Mouse (Mus musculus) cerebellum, adult 2 months (tissue): ENCODE data around the gene Col4a2. TPM values are rescaled to one million over a fixed set of nuclear protein-coding genes. Genes with fewer than 3 reads are reported as not detected.

Experiments used
- DNase-seq, 2 experiments: peaks; one replicate each; pipeline ENCODE4 v3.0.0; 2021
- H3K27ac ChIP-seq: fragments of 200-500 bp; 2 replicates; pipeline ENCODE4 v1.5.1; 2012; ENCODE audit warnings: low read length, control low read depth, inconsistent platforms; ENCODE audit not compliant: insufficient read depth
- H3K27me3 ChIP-seq: fragments of 200-500 bp; 2 replicates; pipeline ENCODE4 v1.6.1; 2012; ENCODE audit warnings: inconsistent platforms, mild to moderate bottlenecking, low read length, moderate library complexity; ENCODE audit not compliant: control insufficient read depth, insufficient read depth
- H3K4me1 ChIP-seq: fragments of 200-500 bp; 2 replicates; pipeline ENCODE4 v1.6.1; 2011; ENCODE audit warnings: low read length; ENCODE audit not compliant: control insufficient read depth, insufficient read depth
- H3K4me3 ChIP-seq: fragments of 200-500 bp; replicated peaks from 2 replicates; pipeline ENCODE3; 2011; ENCODE audit warnings: mild to moderate bottlenecking, low read depth, low read length, control low read depth; ENCODE audit not compliant: insufficient read depth
- CTCF ChIP-seq: fragments of 200-500 bp; IDR thresholded peaks from 2 replicates; pipeline ENCODE4 v1.5.1; 2011; ENCODE audit warnings: low read depth, mild to moderate bottlenecking, control low read depth, low read length, moderate library complexity, borderline replicate concordance; ENCODE audit not compliant: insufficient read depth
- POLR2A ChIP-seq: fragments of 200-500 bp; IDR thresholded peaks from 2 replicates; pipeline ENCODE4 v1.6.1; 2011; ENCODE audit warnings: low read length, control low read depth, borderline replicate concordance; ENCODE audit not compliant: insufficient read depth
- WGBS: fragments of 180-500 bp; shearing (Covaris S2); methylation state at CpG from one replicate; pipeline ENCODE4 v1.1.7; 2018; 5-methylcytosine and 5-hydroxymethylcytosine counted together
- polyA plus RNA-seq: library from polyadenylated mRNA; depleted of rRNA; stranded (reverse); fragments of >200 nt; gene quantifications from 2 replicates; pipeline ENCODE4 v1.2.3, GENCODE M21; 2012; rRNA removed

Col4a2 gene
- 13.8 and 15.0 TPM in 2 replicates for polyA plus RNA-seq

- TF ChIP-seq CTCF (no peak), POLR2A (no peak)
- Histone ChIP-seq H3K4me3 (peak within 1 kb of the TSS; percentile 32), H3K4me1 (no peaks in the 10 kb centered on the region), H3K27ac (no peak within 1 kb of the TSS), H3K27me3 (no peaks in the 10 kb centered on the region)
- under 1% methylated on average over 85 of the region's 87 CpGs for WGBS
- DNase-seq = peak in 1 of 2 experiments; percentile 21
Measured at GRCm38 (mm10) chr8:11312349-11313175, at the start of gene Col4a2, which contains the start of gene Col4a1. Gene Col4a2 (plus strand): TSS chr8:11312805. Gene Col4a1 (minus strand): TSS chr8:11312826.

DNA sequence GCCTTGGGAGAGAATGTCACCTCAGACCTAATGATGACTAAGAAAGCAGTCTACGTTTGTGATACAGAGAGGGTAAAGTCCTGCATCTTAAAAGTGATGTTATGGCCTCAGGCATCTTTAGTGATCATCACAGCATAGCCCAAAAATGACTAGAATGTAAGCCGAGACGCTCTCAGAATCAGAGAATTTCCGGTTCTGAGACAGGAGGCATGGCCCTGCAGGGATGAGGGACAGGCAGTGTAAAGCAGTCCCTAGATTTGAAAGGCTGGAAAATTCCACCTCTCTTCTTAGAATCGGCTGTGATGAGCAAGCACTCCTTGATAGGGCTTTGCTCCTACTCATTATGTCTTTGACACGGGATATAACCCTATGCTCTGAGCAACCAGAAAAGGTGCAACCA lies 48.8 kb upstream of the Col4a2 start:
- H3K4me3 ChIP-seq = no peak overlapping the region
- DNase-seq = no peak
- no peaks in the 10 kb centered on the region for H3K4me1 ChIP-seq
- H3K27ac ChIP-seq = no peak overlapping the region
- 94% methylated on average over 6 of the region's 6 CpGs for WGBS
- TF ChIP-seq CTCF (no peak), POLR2A (no peak)
- no peaks in the 10 kb centered on the region for H3K27me3 ChIP-seq

- H3K4me3 ChIP-seq = no peak overlapping the region
- no peak for DNase-seq
- no peaks in the 10 kb centered on the region for H3K27me3 ChIP-seq
- TF ChIP-seq CTCF (no peak), POLR2A (no peak)
- no peak overlapping the region for H3K27ac ChIP-seq
- H3K4me1 ChIP-seq = no peaks in the 10 kb centered on the region
- 82% methylated on average over 3 of the region's 3 CpGs for WGBS
Measured at GRCm38 (mm10) chr8:11265971-11266370, 46.6 kb upstream of the Col4a2 start.

GRCm38 (mm10) chr8:11266471-11266870 lies 46.1 kb upstream of the Col4a2 start:
- Histone ChIP-seq H3K27me3 (no peaks in the 10 kb centered on the region), H3K4me3 (no peak overlapping the region), H3K4me1 (no peaks in the 10 kb centered on the region), H3K27ac (no peak overlapping the region)
- TF ChIP-seq CTCF (no peak), POLR2A (no peak)
- DNase-seq = no peak
- 85% methylated on average over 2 of the region's 2 CpGs for WGBS

DNA sequence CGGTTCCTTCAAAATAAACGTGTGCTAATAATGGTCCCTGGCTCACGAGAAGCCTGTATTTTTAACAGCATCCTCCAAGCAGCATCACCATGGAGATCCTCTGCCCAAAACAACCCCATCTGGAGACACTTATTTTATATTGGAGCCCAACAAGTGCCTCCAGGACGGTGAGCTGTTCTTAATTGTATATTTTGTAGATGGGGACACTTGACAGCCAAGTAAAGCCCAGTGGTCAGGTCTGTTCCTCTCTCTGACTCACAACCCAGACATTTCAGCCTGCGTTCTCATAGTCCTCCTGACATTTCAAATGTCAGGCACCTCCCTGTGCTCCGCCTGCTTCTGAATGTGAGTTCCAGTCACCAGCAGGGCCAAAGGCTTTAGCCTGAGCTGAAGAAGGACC lies 43.9 kb upstream of the Col4a2 start:
- TF ChIP-seq CTCF (no peak), POLR2A (no peak)
- no peak for DNase-seq
- Histone ChIP-seq H3K4me3 (no peak overlapping the region), H3K4me1 (no peaks in the 10 kb centered on the region), H3K27me3 (no peaks in the 10 kb centered on the region), H3K27ac (no peak overlapping the region)
- 80% methylated on average over 6 of the region's 6 CpGs for WGBS

GRCm38 (mm10) chr8:11270826-11271225 lies 41.8 kb upstream of the Col4a2 start:
- DNase-seq = no peak
- TF ChIP-seq CTCF (no peak), POLR2A (no peak)
- Histone ChIP-seq H3K4me1 (no peaks in the 10 kb centered on the region), H3K27me3 (no peaks in the 10 kb centered on the region), H3K4me3 (no peak overlapping the region), H3K27ac (no peak overlapping the region)
- 63% methylated on average over 6 of the region's 6 CpGs for WGBS

GRCm38 (mm10) chr8:11272205-11272604 lies 40.4 kb upstream of the Col4a2 start:
- no peak overlapping the region for H3K4me3 ChIP-seq
- no peak for DNase-seq
- no peak for TF ChIP-seq CTCF

DNA sequence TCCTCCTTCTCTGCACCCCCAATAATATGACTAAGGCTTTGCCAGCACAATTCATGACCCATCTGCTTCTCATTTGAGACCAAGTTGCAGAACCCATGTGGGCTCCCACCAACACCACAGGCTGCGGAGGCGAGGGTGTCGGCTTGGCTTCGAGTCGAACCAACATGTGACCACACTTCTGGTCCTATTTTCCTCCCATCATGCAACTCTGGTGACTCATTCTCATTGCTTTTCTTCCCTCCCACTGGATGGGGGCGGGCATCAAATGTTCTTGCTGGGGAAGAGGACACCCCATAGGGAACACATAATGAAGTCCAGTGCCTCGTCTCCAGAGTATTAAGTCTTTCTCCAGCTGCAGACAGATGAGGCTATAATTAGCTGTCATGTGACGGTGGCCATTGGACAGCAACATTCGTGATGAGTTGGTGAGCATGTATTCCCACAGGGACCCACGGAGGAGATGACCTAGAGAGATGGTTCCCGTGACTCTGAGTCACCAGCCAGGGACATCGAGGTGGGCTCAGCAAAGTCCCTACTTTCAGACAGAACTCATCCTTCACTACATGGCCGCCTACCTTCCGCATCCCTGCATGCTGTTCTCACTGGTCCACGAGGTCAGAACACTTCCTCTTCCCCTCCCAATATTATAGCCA lies 39.0 kb upstream of the Col4a2 start:
- TF ChIP-seq CTCF = no peak
- no peak for TF ChIP-seq POLR2A
- H3K4me1 ChIP-seq = no peaks in the 10 kb centered on the region
- no peak for DNase-seq
- no peak overlapping the region for H3K27ac ChIP-seq
- no peaks in the 10 kb centered on the region for H3K27me3 ChIP-seq
- WGBS = 81% methylated on average over 15 of the region's 15 CpGs
- no peak overlapping the region for H3K4me3 ChIP-seq

More at GRCm38 (mm10) chr8:11272205-11272604, 40.4 kb upstream of the Col4a2 start:
- Histone ChIP-seq H3K27me3 (no peaks in the 10 kb centered on the region), H3K27ac (no peak overlapping the region), H3K4me1 (no peaks in the 10 kb centered on the region)
- 92% methylated on average over 6 of the region's 6 CpGs for WGBS
